Mouse (Mus musculus) left cerebral cortex, postnatal 14 days (tissue): Measurements from ENCODE around the gene Sh3rf1. TPM values are rescaled to one million over a fixed set of nuclear protein-coding genes. Genes with fewer than 3 reads are reported as not detected.
A peak's percentile ranks its signal among the peaks of the same experiment; 100 is the strongest.

ENCODE experiments used
- DNase-seq, 2 experiments: peaks; one replicate each; pipeline ENCODE4 v3.0.0; 2021 to 2022; ENCODE audit warnings: low spot score in 2 of 2, mixed read lengths in 1 of 2
- intact Hi-C: fragments of 180-260 bp; cut with DNase I; formaldehyde crosslinking; loops from one replicate; pipeline ENCODE4 v1.15.1; 2025
- total RNA-seq, 2 experiments: library from RNA; stranded (reverse); gene quantifications; 2 replicates each; pipeline ENCODE4 v1.2.3; 2021

The Sh3rf1 gene
- total RNA-seq, 2 experiments from 2014 or later, result 39.5 to 41.7 TPM

GRCm38 (mm10) chr8:61247270-61248025 is 23.8 kb downstream of the Sh3rf1 start:
- intact Hi-C loops, result no loop called here
- DNase-seq, result no peak

GRCm38 (mm10) chr8:61249511-61249910 is 25.8 kb downstream of the Sh3rf1 start:
- intact Hi-C loops, result no loop called here
- no peak for DNase-seq

GRCm38 (mm10) chr8:61254196-61254595 is 30.5 kb downstream of the Sh3rf1 start:
- DNase-seq, result no peak
- intact Hi-C loops, result no loop called here

GRCm38 (mm10) chr8:61258828-61259227 is 35.2 kb downstream of the Sh3rf1 start:
- intact Hi-C loops, result no loop called here
- peak; percentile 39 to 59 for DNase-seq

GRCm38 (mm10) chr8:61259526-61259925 is 35.9 kb downstream of the Sh3rf1 start:
- intact Hi-C loops, result no loop called here
- peak; percentile 65 to 80 for DNase-seq

- intact Hi-C loops, result no loop called here
- DNase-seq, result no peak
Observed at GRCm38 (mm10) chr8:61260530-61260929, 36.9 kb downstream of the Sh3rf1 start.

GRCm38 (mm10) chr8:61261374-61261773 is 37.7 kb downstream of the Sh3rf1 start:
- intact Hi-C loops, result no loop called here
- no peak for DNase-seq

GRCm38 (mm10) chr8:61263691-61264090 is 40.0 kb downstream of the Sh3rf1 start:
- intact Hi-C loops, result no loop called here

GRCm38 (mm10) chr8:61264881-61265280 is 41.2 kb downstream of the Sh3rf1 start:
- intact Hi-C loops, result no loop called here

More at GRCm38 (mm10) chr8:61263691-61264090, 40.0 kb downstream of the Sh3rf1 start:
- DNase-seq, result no peak

GRCm38 (mm10) chr8:61265390-61265789 is 41.7 kb downstream of the Sh3rf1 start:
- intact Hi-C loops, result no loop called here

More at GRCm38 (mm10) chr8:61264881-61265280, 41.2 kb downstream of the Sh3rf1 start:
- no peak for DNase-seq

GRCm38 (mm10) chr8:61267061-61267460 is 43.4 kb downstream of the Sh3rf1 start:
- intact Hi-C loops, result no loop called here
- no peak for DNase-seq

More at GRCm38 (mm10) chr8:61265390-61265789, 41.7 kb downstream of the Sh3rf1 start:
- DNase-seq, result peak; percentile 20 to 52

GRCm38 (mm10) chr8:61267692-61268091 is 44.0 kb downstream of the Sh3rf1 start:
- DNase-seq, result no peak
- intact Hi-C loops, result no loop called here

GRCm38 (mm10) chr8:61268233-61268916 is 44.7 kb downstream of the Sh3rf1 start:
- no peak for DNase-seq
- intact Hi-C loops, result no loop called here

GRCm38 (mm10) chr8:61270016-61270415 is 46.3 kb downstream of the Sh3rf1 start:
- intact Hi-C loops, result no loop called here
- no peak for DNase-seq

GRCm38 (mm10) chr8:61270541-61270940 is 46.9 kb downstream of the Sh3rf1 start:
- intact Hi-C loops, result no loop called here
- no peak for DNase-seq

- intact Hi-C loops, result no loop called here
- no peak for DNase-seq
Observed at GRCm38 (mm10) chr8:61270961-61271360, 47.3 kb downstream of the Sh3rf1 start.

- intact Hi-C loops, result no loop called here
- DNase-seq, result no peak
Observed at GRCm38 (mm10) chr8:61272838-61273237, 49.2 kb downstream of the Sh3rf1 start.

GRCm38 (mm10) chr8:61273307-61274221 is 49.9 kb downstream of the Sh3rf1 start:
- DNase-seq, result no peak
- intact Hi-C loops, result no loop called here

GRCm38 (mm10) chr8:61274602-61275462 is 51.2 kb downstream of the Sh3rf1 start:
- DNase-seq, result no peak
- intact Hi-C loops, result no loop called here
